Mouse (Mus musculus) effector memory CD4-positive, alpha-beta T cell, adult 5 months (primary cell): ENCODE measurements around the gene Akap13. TPM values are rescaled to one million over a fixed set of nuclear protein-coding genes. Genes with fewer than 3 reads are reported as not detected.

Source experiments
- polyA plus RNA-seq: library from polyadenylated mRNA; unstranded; fragments of 100-300 nt; shearing (Covaris generic); gene quantifications from one replicate; pipeline ENCODE4 v1.2.1, GENCODE M21; 2017

Gene Akap13
- polyA plus RNA-seq: 535 TPM

DNA sequence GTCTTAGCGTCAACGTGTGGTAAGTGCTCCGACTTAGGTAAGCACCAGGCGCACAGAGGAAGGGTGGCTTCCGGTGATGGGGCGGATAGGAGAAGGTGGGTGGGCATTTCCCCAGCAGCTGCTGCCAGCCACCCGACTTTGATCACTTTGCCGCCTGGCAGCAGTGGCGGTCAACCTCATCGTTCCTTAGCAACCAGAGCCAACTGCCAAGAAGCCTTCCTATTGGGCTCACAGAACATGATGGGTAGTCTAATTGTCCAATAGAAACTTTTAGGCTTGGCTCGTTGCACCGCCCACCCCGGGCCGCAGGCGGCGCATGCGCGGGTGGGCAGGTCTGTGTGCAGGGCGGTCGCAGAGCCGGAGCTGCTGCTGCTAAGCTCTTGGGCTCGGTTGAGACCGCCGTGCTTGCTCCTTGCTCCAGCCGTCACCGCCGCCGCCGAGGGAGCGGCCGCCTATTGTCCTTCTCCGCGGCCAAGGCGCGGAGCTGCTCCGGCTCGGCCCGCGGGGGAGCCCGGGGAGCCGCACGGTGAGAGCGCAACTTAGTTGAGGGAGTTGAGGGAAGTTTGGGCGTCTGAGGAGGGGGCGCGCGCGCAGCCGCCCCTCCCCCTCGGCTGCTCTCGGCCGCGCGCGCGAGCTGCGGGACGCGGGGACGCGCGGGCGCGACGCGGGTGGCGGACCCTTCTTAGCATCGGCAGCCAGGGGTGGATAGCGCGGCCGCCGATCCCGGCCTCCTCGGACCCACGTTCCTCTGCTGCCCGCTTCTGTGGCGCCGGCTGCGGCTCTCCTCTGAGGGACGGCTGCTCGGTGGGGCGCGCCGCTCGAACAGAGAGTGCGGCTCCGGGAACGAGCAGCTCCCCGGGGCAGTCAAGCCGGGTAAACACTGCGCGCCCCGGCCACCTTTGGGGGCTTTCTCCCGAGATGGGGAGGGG, at the start of gene Akap13:
Gene Akap13 (plus strand): TSS at position 312 of the 929 bp plus-strand sequence.

Other genes with a start within 250 kb of the Akap13 start
- 0.20 TPM for gene Sv2b, start 146.3 kb upstream of the Akap13 start, polyA plus RNA-seq